Mouse (Mus musculus) erythroblast, embryonic 14.5 days (primary cell): Measurements from ENCODE around the gene Smarcb1.

Experiments
- GATA1 ChIP-seq: IDR thresholded peaks from 2 replicates; pipeline ENCODE4 v1.6.1; 2012; ENCODE audit warnings: low read length, inconsistent platforms, mixed read lengths
- TAL1 ChIP-seq: IDR thresholded peaks from 3 replicates; pipeline ENCODE4 v1.6.1; 2012; ENCODE audit warnings: low read length, inconsistent platforms, mixed read lengths

DNA sequence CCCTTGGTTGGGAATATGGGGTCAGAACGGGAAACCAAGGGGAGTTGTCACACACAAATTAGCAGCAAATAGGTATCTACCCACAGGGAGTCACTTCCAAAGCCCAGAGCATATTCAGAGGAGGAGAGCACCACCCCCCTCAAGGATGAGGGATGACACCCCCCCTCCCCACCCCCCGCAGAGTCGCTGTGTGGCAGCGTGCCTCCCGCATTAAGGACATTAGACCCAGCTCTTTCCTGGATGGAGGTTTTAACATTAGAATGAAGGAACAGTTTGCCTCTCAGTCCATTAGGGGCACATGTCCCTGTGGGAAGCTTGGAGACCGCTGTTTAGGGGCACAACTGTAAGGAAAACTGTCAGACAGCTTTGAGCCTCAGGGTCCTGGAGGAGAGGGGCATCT, 70.3 kb downstream of the Smarcb1 start:
- TF ChIP-seq TAL1 = no peak
- no peak for TF ChIP-seq GATA1
